In genomic region chr10:87494596-87494995, GRCm38 (mm10) we compare ENCODE assay signal across 9 mouse cellular contexts. TPM values are rescaled to one million over a fixed set of nuclear protein-coding genes. Genes with fewer than 3 reads are reported as not detected.
DNase-seq lines count a peak whose midpoint lies in the region; ATAC-seq and TF ChIP-seq lines count a peak whose summit lies in the region.
"Had no signal": no experiment of that assay in that cellular context is flagged by ENCODE, and none has a peak within 500 bp of the region (broad histone marks: within the 10 kb centered on the region; RNA-seq: fewer than 3 reads in every experiment).

No protein-coding gene starts in this region.

- peak overlapping the region; percentile 16 for H3K9ac ChIP-seq in forebrain, embryonic 16.5 days (replicated peaks; ENCODE audit: low read depth, low read length)
- H3K9ac ChIP-seq in hindbrain, embryonic 11.5 days (ENCODE audit: low read depth, low read length): peak overlapping the region; percentile 32; the same call in 1 of the 2 replicates
- H3K9ac ChIP-seq: liver, embryonic 14.5 days had no signal

- no peaks in the 10 kb centered on the region; the same call in 1 of the 2 replicates for H3K27me3 ChIP-seq in cerebellum, adult 2 months (ENCODE audit: control insufficient read depth, insufficient read depth, low read length)
- peaks cover 7% of the 10 kb centered on the region for H3K27me3 ChIP-seq in forebrain, embryonic 16.5 days (replicated peaks; ENCODE audit: control insufficient read depth, insufficient read depth, low read length)
- H3K27me3 ChIP-seq in hindbrain, embryonic 11.5 days (ENCODE audit: control insufficient read depth, insufficient read depth, low read length): peaks cover 23% of the 10 kb centered on the region

- no peak overlapping the region for H3K4me3 ChIP-seq in cerebellum, adult 2 months (replicated peaks; ENCODE audit: insufficient read depth, low read depth, low read length)
- peak overlapping the region; percentile 19 for H3K4me3 ChIP-seq in forebrain, embryonic 16.5 days (replicated peaks; ENCODE audit: low read length)
- peak overlapping the region; percentile 29 for H3K4me3 ChIP-seq in hindbrain, embryonic 11.5 days (ENCODE audit: low read depth, low read length)
- peak overlapping the region; percentile 27 for H3K4me3 ChIP-seq in olfactory bulb, adult 2 months (ENCODE audit: insufficient read depth, low read depth, low read length)

- under 1% methylated on average over 18 of the region's 18 CpGs for WGBS in cerebellum, adult 2 months
- under 1% methylated on average over 18 of the region's 18 CpGs for WGBS in forebrain, embryonic 16.5 days
- 0% methylated on average over 9 of the region's 18 CpGs for WGBS in hindbrain, embryonic 11.5 days
- WGBS in olfactory bulb, adult 2 months: 1% methylated on average over 18 of the region's 18 CpGs

- TF ChIP-seq POLR2A in cerebellum, adult 2 months (IDR thresholded peaks at IDR 0.05; ENCODE audit: borderline replicate concordance, insufficient read depth, low read length): no peak
- no peak for TF ChIP-seq POLR2A in olfactory bulb, adult 2 months (IDR thresholded peaks at IDR 0.05; ENCODE audit: insufficient read depth, low read depth, low read length)

- intact Hi-C loops in left cerebral cortex, postnatal 4 days (cut with DNase I): loop anchor here (10.0 kb wide), 1 partner anchor 280 kb away; no protein-coding TSS in a partner anchor

- no peaks in the 10 kb centered on the region for H3K36me3 ChIP-seq in forebrain, embryonic 16.5 days (ENCODE audit: control insufficient read depth, insufficient read depth)
- no peaks in the 10 kb centered on the region for H3K36me3 ChIP-seq in hindbrain, embryonic 11.5 days (ENCODE audit: control insufficient read depth, insufficient read depth, low read length)

- TF ChIP-seq CTCF in cerebellum, adult 2 months (IDR thresholded peaks at IDR 0.05; ENCODE audit: borderline replicate concordance, insufficient read depth, low read depth, low read length): no peak
- TF ChIP-seq CTCF in olfactory bulb, adult 2 months (IDR thresholded peaks at IDR 0.05; ENCODE audit: insufficient read depth, low read depth, low read length): no peak

- H3K4me1 ChIP-seq in cerebellum, adult 2 months (ENCODE audit: control insufficient read depth, insufficient read depth, low read length): no peaks in the 10 kb centered on the region
- peaks cover 30% of the 10 kb centered on the region for H3K4me1 ChIP-seq in forebrain, embryonic 16.5 days (replicated peaks; ENCODE audit: control insufficient read depth, insufficient read depth, low read length)
- H3K4me1 ChIP-seq in hindbrain, embryonic 11.5 days (replicated peaks; ENCODE audit: control insufficient read depth, insufficient read depth, low read length): peaks cover 7% of the 10 kb centered on the region; the same call in 1 of the 2 replicates
- H3K4me1 ChIP-seq in olfactory bulb, adult 2 months (ENCODE audit: control insufficient read depth, insufficient read depth, low read length): peaks cover 23% of the 10 kb centered on the region

- peak; percentile 66 for ATAC-seq in forebrain, embryonic 16.5 days
- peak; percentile 38 for ATAC-seq in hindbrain, embryonic 11.5 days (ENCODE audit: low FRiP score)
- no peak for ATAC-seq in CD4-positive, CD25-positive, alpha-beta regulatory T cell, adult 4 months

- no peak overlapping the region for H3K27ac ChIP-seq in cerebellum, adult 2 months (ENCODE audit: insufficient read depth, low read length)
- peak overlapping the region; percentile 20; the same call in 1 of the 2 replicates for H3K27ac ChIP-seq in forebrain, embryonic 16.5 days (ENCODE audit: low read length)
- H3K27ac ChIP-seq in hindbrain, embryonic 11.5 days (ENCODE audit: low read depth, low read length): no peak overlapping the region; the same call in 1 of the 2 replicates
- no peak overlapping the region for H3K27ac ChIP-seq in olfactory bulb, adult 2 months (ENCODE audit: insufficient read depth, low read depth, low read length)
- H3K27ac ChIP-seq: liver, embryonic 14.5 days had no signal

- peak; percentile 32 to 34 for DNase-seq in cerebellum, adult 2 months
- no peak for DNase-seq in cerebellum, adult 8-10 months
- DNase-seq in adrenal gland, postnatal 14 days: peak; percentile 80
- peak; percentile 64 for DNase-seq in hindbrain, embryonic 11.5 days (ENCODE audit: low spot score)
- peak; percentile 73 for DNase-seq in left cerebral cortex, postnatal 4 days

- peak overlapping the region; percentile 82 for H3K4me2 ChIP-seq in forebrain, embryonic 16.5 days (ENCODE audit: low read length)
- H3K4me2 ChIP-seq in hindbrain, embryonic 11.5 days (replicated peaks; ENCODE audit: low read depth, low read length): peak overlapping the region; percentile 83

- no peaks in the 10 kb centered on the region for H3K9me3 ChIP-seq in forebrain, embryonic 16.5 days (ENCODE audit: control insufficient read depth, low read length)
- no peaks in the 10 kb centered on the region for H3K9me3 ChIP-seq in hindbrain, embryonic 11.5 days (ENCODE audit: control insufficient read depth, low read length)

RNA-seq across cellular contexts. Expression of gene Ascl1, which starts 1.1 kb away (rescaled TPM):
- polyA plus RNA-seq in cerebellum, adult 2 months (2012; rRNA removed): 2.4 and 2.6 TPM in 2 replicates
- 2.3 TPM in 2 replicates for total RNA-seq in adrenal gland, postnatal 14 days (2021)
- polyA plus RNA-seq in forebrain, embryonic 16.5 days (2015; fragmentation: Nextera tagmentation; extraction: Ambion mirVana): 15.7 and 17.5 TPM in 2 replicates
- 42.4 and 51.0 TPM in 2 replicates for polyA plus RNA-seq in hindbrain, embryonic 11.5 days (2014; fragmentation: Nextera tagmentation; extraction: Ambion mirVana)
- total RNA-seq in left cerebral cortex, postnatal 4 days (2021): 10 to 100 TPM; 17.1 to 17.9 TPM
- polyA plus RNA-seq in olfactory bulb, adult 2 months (2012; ENCODE audit: insufficient read depth, insufficient read length, low replicate concordance, missing spikeins): not detected in 2 replicates
- polyA plus RNA-seq in CD4-positive, CD25-positive, alpha-beta regulatory T cell, adult 4 months (2017; shearing (Covaris generic)): not detected

RNA-seq across cellular contexts. Expression of gene Pah, which starts 27.0 kb away (rescaled TPM):
- polyA plus RNA-seq in cerebellum, adult 2 months (2012; rRNA removed): 0.13 and 0.20 TPM in 2 replicates
- total RNA-seq in adrenal gland, postnatal 14 days (2021): 3.5 and 78.8 TPM in 2 replicates
- not detected in 2 replicates for polyA plus RNA-seq in forebrain, embryonic 16.5 days (2015; fragmentation: Nextera tagmentation; extraction: Ambion mirVana)
- polyA plus RNA-seq in hindbrain, embryonic 11.5 days (2014; fragmentation: Nextera tagmentation; extraction: Ambion mirVana): 0.31 and 0.46 TPM in 2 replicates
- total RNA-seq in left cerebral cortex, postnatal 4 days (2021): not detected
- polyA plus RNA-seq in olfactory bulb, adult 2 months (2012; ENCODE audit: insufficient read depth, insufficient read length, low replicate concordance, missing spikeins): not detected in 2 replicates
- not detected for polyA plus RNA-seq in CD4-positive, CD25-positive, alpha-beta regulatory T cell, adult 4 months (2017; shearing (Covaris generic))
